Mouse (Mus musculus) forebrain, embryonic 14.5 days (tissue): Measurements from ENCODE around the gene Enpp7. TPM values are rescaled to one million over a fixed set of nuclear protein-coding genes. Genes with fewer than 3 reads are reported as not detected.

Experiments
- ATAC-seq: fragments of 200-750 bp; cut with Nextera tagmentation; 2 replicates; pipeline ENCODE4 v1.8.0; 2017; ENCODE audit warnings: mild to moderate bottlenecking, moderate library complexity
- DNase-seq: peaks from one replicate; pipeline ENCODE4 v3.0.0-alpha.2; 2015; ENCODE audit warnings: low spot score
- H3K27ac ChIP-seq: fragments of 300-500 bp; sonication (generic); 2 replicates; pipeline ENCODE4 v1.5.1; 2014; ENCODE audit warnings: low read depth, mild to moderate bottlenecking, control low read depth, low read length, moderate library complexity
- H3K27me3 ChIP-seq: fragments of 300-500 bp; sonication (generic); replicated peaks from 2 replicates; pipeline ENCODE4 v1.6.1; 2014; ENCODE audit warnings: low read length, control low read depth, mixed read lengths; ENCODE audit not compliant: control insufficient read depth, insufficient read depth
- H3K36me3 ChIP-seq: fragments of 300-500 bp; sonication (generic); 2 replicates; pipeline ENCODE4 v1.6.1; 2014; ENCODE audit warnings: low read length, control low read depth; ENCODE audit not compliant: control insufficient read depth, insufficient read depth
- H3K4me1 ChIP-seq: fragments of 300-500 bp; sonication (generic); 2 replicates; pipeline ENCODE4 v1.6.1; 2014; ENCODE audit warnings: antibody characterized with exemption, low read length, control low read depth; ENCODE audit not compliant: control insufficient read depth, insufficient read depth
- H3K4me2 ChIP-seq: fragments of 300-500 bp; sonication (generic); 2 replicates; pipeline ENCODE4 v1.6.1; 2014; ENCODE audit warnings: mild to moderate bottlenecking, control low read depth, low read length
- H3K4me3 ChIP-seq: fragments of 300-500 bp; sonication (generic); 2 replicates; pipeline ENCODE4 v1.5.1; 2014; ENCODE audit warnings: low read depth, low read length, control low read depth
- H3K9ac ChIP-seq: fragments of 300-500 bp; sonication (generic); 2 replicates; pipeline ENCODE4 v1.6.1; 2014; ENCODE audit warnings: mild to moderate bottlenecking, low read length, control low read depth, moderate library complexity
- H3K9me3 ChIP-seq: fragments of 300-500 bp; sonication (generic); replicated peaks from 2 replicates; pipeline ENCODE4 v1.6.1; 2016; ENCODE audit warnings: low read length, control low read depth, mixed read lengths; ENCODE audit not compliant: control insufficient read depth
- WGBS: fragments of 180-500 bp; shearing (Covaris S2); extraction: QIAGEN DNeasy Blood & Tissue Kit; methylation state at CpG from one replicate; pipeline ENCODE4 v1.1.7; 2014; 5-methylcytosine and 5-hydroxymethylcytosine counted together
- polyA plus RNA-seq: library from polyadenylated mRNA; unstranded; fragments of >200 nt; fragmentation: Nextera tagmentation; extraction: Ambion mirVana; gene quantifications from 2 replicates; pipeline ENCODE4 v1.2.1, GENCODE M21; 2014

Gene Enpp7
- polyA plus RNA-seq, 1 experiment from 2014 or later: not detected

- no peak overlapping the region for H3K9ac ChIP-seq
Measured at GRCm38 (mm10) chr11:119000877-119001276, 12.9 kb downstream of the Enpp7 start.

GRCm38 (mm10) chr11:119001493-119002128 lies 13.6 kb downstream of the Enpp7 start:
- Histone ChIP-seq H3K36me3 (no peaks in the 10 kb centered on the region), H3K9ac (no peak overlapping the region), H3K27me3 (no peaks in the 10 kb centered on the region), H3K4me3 (no peak overlapping the region), H3K4me1 (peaks cover 12% of the 10 kb centered on the region), H3K27ac (no peak overlapping the region), H3K4me2 (no peak overlapping the region), H3K9me3 (no peaks in the 10 kb centered on the region)
- ATAC-seq (no peak), DNase-seq (no peak)
- WGBS: 77% methylated on average over 4 of the region's 4 CpGs

More at GRCm38 (mm10) chr11:119000877-119001276, 12.9 kb downstream of the Enpp7 start:
- Histone ChIP-seq H3K9me3 (no peaks in the 10 kb centered on the region), H3K27me3 (no peaks in the 10 kb centered on the region), H3K4me2 (no peak overlapping the region), H3K27ac (no peak overlapping the region), H3K4me3 (no peak overlapping the region), H3K36me3 (no peaks in the 10 kb centered on the region), H3K4me1 (peaks cover 12% of the 10 kb centered on the region)
- 67% methylated on average over 2 of the region's 2 CpGs for WGBS
- DNase-seq (no peak), ATAC-seq (no peak)

GRCm38 (mm10) chr11:119005547-119006275 lies 17.7 kb downstream of the Enpp7 start:
- 91% methylated on average over 10 of the region's 10 CpGs for WGBS
- Histone ChIP-seq H3K27me3 (no peaks in the 10 kb centered on the region), H3K9ac (no peak overlapping the region), H3K9me3 (no peaks in the 10 kb centered on the region), H3K4me1 (no peaks in the 10 kb centered on the region), H3K36me3 (no peaks in the 10 kb centered on the region), H3K27ac (no peak overlapping the region), H3K4me3 (no peak overlapping the region), H3K4me2 (no peak overlapping the region)
- DNase-seq (no peak), ATAC-seq (no peak)

DNA sequence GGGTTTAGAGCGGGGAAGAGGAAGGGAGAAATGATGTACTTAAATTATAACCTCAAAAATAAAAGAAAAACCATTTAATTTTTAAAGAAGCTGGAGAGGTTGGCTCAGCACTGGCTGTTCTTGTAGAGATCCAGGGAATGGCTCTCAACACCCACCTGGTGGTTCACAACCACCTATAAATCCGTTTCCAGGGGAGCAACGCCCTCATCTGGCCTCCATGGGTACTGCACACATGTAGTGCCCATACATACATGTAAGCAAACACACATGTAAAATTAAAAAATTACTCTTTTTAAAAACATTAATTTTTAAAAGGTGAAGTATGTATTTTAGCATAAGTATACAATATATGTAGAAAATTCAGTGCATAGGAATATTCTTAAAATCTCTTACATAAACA lies 18.5 kb downstream of the Enpp7 start:
- DNase-seq: no peak
- Histone ChIP-seq H3K4me1 (no peaks in the 10 kb centered on the region), H3K36me3 (no peaks in the 10 kb centered on the region), H3K4me3 (no peak overlapping the region), H3K27ac (no peak overlapping the region), H3K9ac (no peak overlapping the region), H3K4me2 (no peak overlapping the region), H3K27me3 (no peaks in the 10 kb centered on the region), H3K9me3 (no peaks in the 10 kb centered on the region)
- ATAC-seq: no peak
- 72% methylated on average over 3 of the region's 3 CpGs for WGBS

DNA sequence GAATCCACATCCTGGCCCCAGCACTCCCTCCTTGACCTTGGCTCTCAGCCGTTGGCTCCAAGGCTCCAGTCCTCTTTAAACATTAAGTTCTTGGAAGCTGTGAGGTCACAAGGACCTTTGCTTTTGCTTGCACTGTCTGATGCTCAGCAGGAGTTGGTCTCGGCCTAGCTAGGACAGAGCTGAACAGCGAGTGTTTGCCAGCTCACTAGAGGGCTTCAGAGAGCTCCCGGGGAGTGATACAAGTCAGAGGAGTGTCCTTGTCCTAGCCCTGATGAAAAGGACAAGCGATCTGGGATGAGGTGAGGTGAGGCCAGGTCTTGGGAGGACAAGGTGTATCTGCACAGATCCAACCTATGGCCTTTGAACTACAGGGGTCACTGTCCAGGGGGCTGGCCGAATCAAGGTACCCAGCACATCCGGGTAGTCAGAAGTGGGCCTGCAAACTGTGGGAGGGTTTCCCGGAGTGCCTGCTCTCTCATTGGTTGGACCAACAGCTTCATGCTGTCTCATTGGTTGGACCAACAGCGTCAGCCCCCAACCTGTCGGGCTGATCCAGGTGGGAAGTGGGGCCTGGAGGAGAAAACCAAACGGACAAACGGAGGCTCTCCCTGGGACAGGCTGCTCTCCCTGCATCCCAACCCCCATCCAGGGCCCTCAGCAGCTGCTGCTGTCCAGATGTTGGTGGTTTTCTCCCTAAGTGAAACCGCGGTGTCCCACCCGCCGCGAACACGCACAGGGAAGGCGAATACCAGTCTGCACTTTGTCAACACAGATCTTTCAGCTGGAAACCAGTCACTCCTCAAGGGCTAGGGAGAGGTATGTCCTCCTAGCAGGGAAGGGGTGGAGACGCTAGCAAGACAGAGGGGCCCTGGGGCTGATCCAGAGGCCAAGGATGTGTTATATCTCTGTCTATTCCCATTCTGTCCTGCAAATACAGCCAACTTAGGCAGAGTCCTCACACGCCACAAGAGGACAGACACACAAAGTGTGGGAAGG lies 19.8 kb downstream of the Enpp7 start:
- 0 out of 2 replicates have a peak overlapping the region, but pooled peaks have one; percentile 9 for H3K4me3 ChIP-seq
- peak; percentile 23 for DNase-seq
- ATAC-seq: no peak

GRCm38 (mm10) chr11:119014455-119014854 lies 26.5 kb downstream of the Enpp7 start:
- WGBS: 89% methylated on average over 7 of the region's 7 CpGs
- Histone ChIP-seq H3K27ac (no peak overlapping the region), H3K4me2 (no peak overlapping the region), H3K4me1 (no peaks in the 10 kb centered on the region), H3K27me3 (no peaks in the 10 kb centered on the region), H3K9me3 (no peaks in the 10 kb centered on the region), H3K4me3 (no peak overlapping the region), H3K9ac (no peak overlapping the region), H3K36me3 (no peaks in the 10 kb centered on the region)
- ATAC-seq: no peak
- no peak for DNase-seq

More for the DNA sequence above, 19.8 kb downstream of the Enpp7 start:
- H3K36me3 ChIP-seq: no peaks in the 10 kb centered on the region
- H3K27ac ChIP-seq: no peak overlapping the region
- H3K27me3 ChIP-seq: no peaks in the 10 kb centered on the region
- H3K9ac ChIP-seq: peak overlapping the region; percentile 32; the same call in 1 of the 2 replicates
- 27% methylated on average over 21 of the region's 21 CpGs for WGBS
- no peaks in the 10 kb centered on the region for H3K4me1 ChIP-seq
- H3K4me2 ChIP-seq: peak overlapping the region; percentile 25; the same call in 1 of the 2 replicates
- no peaks in the 10 kb centered on the region for H3K9me3 ChIP-seq

DNA sequence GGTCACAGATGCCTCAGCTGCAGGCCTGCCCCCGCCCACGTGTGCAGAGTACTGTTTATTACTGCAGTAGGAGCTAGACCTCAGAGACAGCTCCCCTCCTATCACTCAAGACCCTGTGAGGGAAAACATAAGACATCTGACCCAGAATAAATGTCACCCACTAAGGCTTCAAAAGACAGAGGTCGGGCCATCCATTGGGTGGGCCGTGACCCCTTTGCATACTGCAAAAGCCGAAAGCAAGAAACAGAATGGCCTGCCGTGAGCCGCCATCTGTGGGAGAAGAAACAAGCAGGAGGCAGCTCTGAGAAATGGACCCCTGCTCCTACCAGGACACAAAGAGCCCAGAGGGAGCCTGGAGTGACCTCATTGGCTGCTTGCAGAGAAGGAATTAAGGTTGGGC lies 29.5 kb downstream of the Enpp7 start:
- no peak overlapping the region for H3K4me2 ChIP-seq
- H3K4me3 ChIP-seq: no peak overlapping the region
- peaks cover 4% of the 10 kb centered on the region; the same call in 1 of the 2 replicates for H3K27me3 ChIP-seq
- no peak overlapping the region for H3K9ac ChIP-seq
- no peak for DNase-seq
- H3K9me3 ChIP-seq: no peaks in the 10 kb centered on the region
- H3K27ac ChIP-seq: no peak overlapping the region
- 63% methylated on average over 7 of the region's 7 CpGs for WGBS
- ATAC-seq: no peak
- H3K4me1 ChIP-seq: peaks cover 6% of the 10 kb centered on the region
- no peaks in the 10 kb centered on the region for H3K36me3 ChIP-seq

DNA sequence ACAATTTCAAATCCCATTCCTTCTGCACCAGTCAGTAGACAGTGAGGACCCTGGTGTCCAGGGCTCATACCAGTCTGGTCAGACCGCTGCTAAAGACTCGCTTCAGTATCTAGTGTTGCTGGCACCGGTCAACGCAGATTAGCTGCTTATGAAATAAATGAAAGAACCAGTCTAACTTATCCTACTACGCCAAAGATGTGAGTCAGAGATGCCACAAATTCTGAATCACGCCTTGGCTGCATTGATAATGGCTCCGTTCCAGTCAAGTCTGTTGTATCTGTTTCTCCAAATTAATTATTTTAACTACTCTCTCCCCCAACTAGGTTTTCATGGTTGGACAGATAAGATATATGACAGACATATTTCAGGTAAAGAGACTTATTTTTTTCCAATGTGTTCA lies 33.2 kb downstream of the Enpp7 start:
- WGBS: 83% methylated on average over 7 of the region's 7 CpGs
- no peak overlapping the region for H3K4me2 ChIP-seq

More for the DNA sequence above, 33.2 kb downstream of the Enpp7 start:
- H3K27ac ChIP-seq: no peak overlapping the region
- peaks cover 4% of the 10 kb centered on the region; the same call in 1 of the 2 replicates for H3K27me3 ChIP-seq
- peaks cover 4% of the 10 kb centered on the region for H3K36me3 ChIP-seq
- ATAC-seq (no peak), DNase-seq (no peak)
- H3K9me3 ChIP-seq: no peaks in the 10 kb centered on the region
- H3K4me3 ChIP-seq: no peak overlapping the region
- H3K9ac ChIP-seq: no peak overlapping the region
- peaks cover 29% of the 10 kb centered on the region for H3K4me1 ChIP-seq
